Mouse (Mus musculus) kidney, postnatal 4 days (tissue): ENCODE measurements around the gene Cyp2a12.
"Not testable (repeated sequence)": the region's sequence is repeated elsewhere in the genome, so short reads cannot be mapped to it uniquely, and the experiment has no call there.

Experiments used
- DNase-seq, 2 experiments: peaks; one replicate each; pipeline ENCODE4 v3.0.0; 2021; ENCODE audit warnings: mixed read lengths in 2 of 2

Cyp2a12 gene

GRCm38 (mm10) chr7:27028789-27029188 lies at the start of gene Cyp2a12:
TSS of gene Cyp2a12 (plus strand) at chr7:27029081.
- no peak for DNase-seq

GRCm38 (mm10) chr7:26981464-26981863 lies 47.4 kb upstream of the Cyp2a12 start:
- DNase-seq = not testable (repeated sequence)

GRCm38 (mm10) chr7:26981937-26982336 lies 46.9 kb upstream of the Cyp2a12 start:
- DNase-seq = not testable (repeated sequence)

- DNase-seq = no peak
These were observed 46.3 kb upstream of the Cyp2a12 start for GRCm38 (mm10) chr7:26982551-26982950.

GRCm38 (mm10) chr7:26983151-26983550 lies 45.7 kb upstream of the Cyp2a12 start:
- not testable (repeated sequence) for DNase-seq

GRCm38 (mm10) chr7:27026581-27026980 lies 2.3 kb upstream of the Cyp2a12 start:
- DNase-seq = not testable (repeated sequence)

- not testable (repeated sequence) for DNase-seq
These were observed 20.0 kb downstream of the Cyp2a12 start for GRCm38 (mm10) chr7:27048886-27049285.

GRCm38 (mm10) chr7:27059333-27059732 lies 30.5 kb downstream of the Cyp2a12 start:
- DNase-seq = not testable (repeated sequence)

- not testable (repeated sequence) for DNase-seq
These were observed 31.0 kb downstream of the Cyp2a12 start for GRCm38 (mm10) chr7:27059896-27060295.

GRCm38 (mm10) chr7:27078641-27079040 lies 49.8 kb downstream of the Cyp2a12 start:
- no peak for DNase-seq

GRCm38 (mm10) chr7:27081625-27082024 lies 52.7 kb downstream of the Cyp2a12 start:
- peak in 1 of 2 experiments; percentile 5 for DNase-seq
